Mouse (Mus musculus) megakaryocyte, embryonic 14.5 days (primary cell): Measurements from ENCODE around the gene Vmn1r65. TPM values are rescaled to one million over a fixed set of nuclear protein-coding genes. Genes with fewer than 3 reads are reported as not detected.
"Not testable (repeated sequence)": the region's sequence is repeated elsewhere in the genome, so short reads cannot be mapped to it uniquely, and the experiment has no call there.

ENCODE experiments used
- H3K27me3 ChIP-seq: replicated peaks from 2 replicates; pipeline ENCODE3; 2012; ENCODE audit warnings: inconsistent platforms
- H3K36me3 ChIP-seq: replicated peaks from 2 replicates; pipeline ENCODE3; 2012; ENCODE audit warnings: low read length, inconsistent platforms, mixed read lengths
- H3K4me1 ChIP-seq: 2 replicates; pipeline ENCODE4 v1.6.1; 2012; ENCODE audit warnings: inconsistent platforms
- H3K4me3 ChIP-seq: replicated peaks from 2 replicates; pipeline ENCODE3; 2012; ENCODE audit warnings: moderate library complexity, mild to moderate bottlenecking, inconsistent platforms
- H3K9me3 ChIP-seq: 2 replicates; pipeline ENCODE4 v1.6.1; 2012; ENCODE audit warnings: inconsistent platforms
- FLI1 ChIP-seq: IDR thresholded peaks from 2 replicates; pipeline ENCODE4 v1.6.1; 2012; ENCODE audit warnings: low read length, inconsistent platforms, mixed read lengths
- GATA1 ChIP-seq: IDR thresholded peaks from 3 replicates; pipeline ENCODE4 v1.6.1; 2012; ENCODE audit warnings: mixed read lengths, low read length, inconsistent platforms, borderline replicate concordance
- polyA plus RNA-seq: library from polyadenylated mRNA; stranded (reverse); fragments of >175 nt; gene quantifications from 2 replicates; pipeline ENCODE4 v1.2.3, GENCODE M21; 2012; ENCODE audit warnings: low replicate concordance; ENCODE audit not compliant: insufficient read depth

Gene Vmn1r65
- 0.07 TPM in 1 of 2 replicates, not detected in the other for polyA plus RNA-seq

GRCm38 (mm10) chr7:6010910-6011309 lies at the start of gene Vmn1r65:
Gene Vmn1r65 (minus strand): TSS chr7:6011010.
- H3K9me3 ChIP-seq = peaks cover 23% of the 10 kb centered on the region
- H3K27me3 ChIP-seq = no peaks in the 10 kb centered on the region
- H3K4me3 ChIP-seq = no peak within 1 kb of the TSS
- TF ChIP-seq GATA1 = no peak
- no peak for TF ChIP-seq FLI1
- no peaks in the 10 kb centered on the region for H3K4me1 ChIP-seq
- no peaks in the 10 kb centered on the region for H3K36me3 ChIP-seq

GRCm38 (mm10) chr7:6044861-6045260 lies 34.1 kb upstream of the Vmn1r65 start, which contains the start of gene Nlrp4c:
Gene Nlrp4c (plus strand): TSS chr7:6045161.
- Histone ChIP-seq H3K27me3 (no peaks in the 10 kb centered on the region), H3K36me3 (no peaks in the 10 kb centered on the region), H3K4me1 (no peaks in the 10 kb centered on the region), H3K9me3 (0 out of 2 replicates have a peak, but pooled peaks cover 4% of the 10 kb centered on the region), H3K4me3 (no peak within 1 kb of the TSS)
- TF ChIP-seq FLI1 (no peak), GATA1 (no peak)

- not testable (repeated sequence) for H3K4me3 ChIP-seq, H3K27me3 ChIP-seq, H3K36me3 ChIP-seq, H3K4me1 ChIP-seq
- peaks cover 11% of the 10 kb centered on the region for H3K9me3 ChIP-seq
Measured at GRCm38 (mm10) chr7:5982426-5982825, 28.4 kb downstream of the Vmn1r65 start.

GRCm38 (mm10) chr7:5972546-5972945 lies 38.3 kb downstream of the Vmn1r65 start:
- H3K27me3 ChIP-seq, H3K4me3 ChIP-seq, H3K36me3 ChIP-seq, H3K9me3 ChIP-seq, H3K4me1 ChIP-seq: not testable (repeated sequence)

Other genes starting within 250 kb of the Vmn1r65 start
- not detected in 2 replicates for gene Vmn1r63, start 205.6 kb downstream of the Vmn1r65 start, polyA plus RNA-seq
- not detected in 2 replicates for gene Vmn1r64, start 126.5 kb downstream of the Vmn1r65 start, polyA plus RNA-seq
- gene Nlrp4c, start 34.2 kb upstream of the Vmn1r65 start, polyA plus RNA-seq = not detected in 2 replicates
- 31.0 and 49.7 TPM in 2 replicates for gene Zfp787, start 145.0 kb upstream of the Vmn1r65 start, polyA plus RNA-seq
- gene Zfp444, start 161.2 kb upstream of the Vmn1r65 start, polyA plus RNA-seq = 42.1 and 48.4 TPM in 2 replicates
- gene Galp, start 186.1 kb upstream of the Vmn1r65 start, polyA plus RNA-seq = not detected in 2 replicates
- gene Zscan5b, start 211.3 kb upstream of the Vmn1r65 start, polyA plus RNA-seq = not detected in 2 replicates
- gene Epp13, start 241.7 kb upstream of the Vmn1r65 start, polyA plus RNA-seq = not detected in 2 replicates